Mouse (Mus musculus) kidney, adult 2 months (tissue): ENCODE data around the gene Srsf11.

ENCODE experiments used
- CTCF ChIP-seq: fragments of 200-500 bp; conservative IDR thresholded peaks from 2 replicates; pipeline ENCODE4 v1.5.1; 2011; ENCODE audit warnings: low read depth, mild to moderate bottlenecking, control low read depth, low read length, moderate library complexity, mixed read lengths; ENCODE audit not compliant: insufficient read depth, insufficient read length
- POLR2A ChIP-seq: fragments of 200-500 bp; IDR thresholded peaks from one replicate; pipeline ENCODE4 v1.6.1; 2011; ENCODE audit warnings: low read depth, low read length, control low read depth

- TF ChIP-seq CTCF (no peak), POLR2A (no peak)
Measured at GRCm38 (mm10) chr3:158068613-158069263, 32.3 kb upstream of the Srsf11 start.
